Mouse (Mus musculus): ENCODE data around the gene Mak.

Mak gene

GRCm38 (mm10) chr13:41073819-41074218, 5.7 kb downstream of the Mak start:
- no peak for DNase-seq (ENCODE audit: extremely low read depth, low read depth)

GRCm38 (mm10) chr13:41071617-41072016, 7.9 kb downstream of the Mak start:
- DNase-seq (ENCODE audit: extremely low read depth, low read depth) = no peak

- no peak for DNase-seq (ENCODE audit: extremely low read depth, low read depth)
These were observed 11.9 kb downstream of the Mak start for GRCm38 (mm10) chr13:41067618-41068017.

- DNase-seq (ENCODE audit: extremely low read depth, low read depth) = no peak
These were observed 27.5 kb downstream of the Mak start for GRCm38 (mm10) chr13:41051965-41052364.

GRCm38 (mm10) chr13:41047280-41047679, 32.2 kb downstream of the Mak start:
- no peak for DNase-seq (ENCODE audit: extremely low read depth, low read depth)

- DNase-seq (ENCODE audit: extremely low read depth, low read depth) = no peak
These were observed 33.6 kb downstream of the Mak start for GRCm38 (mm10) chr13:41045901-41046300.

- no peak for DNase-seq (ENCODE audit: extremely low read depth, low read depth)
These were observed 37.0 kb downstream of the Mak start for GRCm38 (mm10) chr13:41042511-41042910.

- no peak for DNase-seq (ENCODE audit: extremely low read depth, low read depth)
These were observed 49.4 kb downstream of the Mak start for GRCm38 (mm10) chr13:41030098-41030497.

GRCm38 (mm10) chr13:41022099-41022498, 57.4 kb downstream of the Mak start:
- DNase-seq (ENCODE audit: extremely low read depth, low read depth) = no peak

- DNase-seq (ENCODE audit: extremely low read depth, low read depth) = no peak
These were observed 57.9 kb downstream of the Mak start for GRCm38 (mm10) chr13:41021607-41022006.

- peak; percentile 47 for DNase-seq (ENCODE audit: extremely low read depth, low read depth)
These were observed 59.0 kb downstream of the Mak start for GRCm38 (mm10) chr13:41020494-41020893.

GRCm38 (mm10) chr13:41018756-41019591, 60.5 kb downstream of the Mak start:
- peak; percentile 26 for DNase-seq (ENCODE audit: extremely low read depth, low read depth)

GRCm38 (mm10) chr13:41018236-41018635, 61.3 kb downstream of the Mak start:
- no peak for DNase-seq (ENCODE audit: extremely low read depth, low read depth)

GRCm38 (mm10) chr13:41017832-41018231, 61.7 kb downstream of the Mak start:
- peak; percentile 96 for DNase-seq (ENCODE audit: extremely low read depth, low read depth)

- peak; percentile 40 for DNase-seq (ENCODE audit: extremely low read depth, low read depth)
These were observed 62.6 kb downstream of the Mak start for GRCm38 (mm10) chr13:41016797-41017405.

- DNase-seq (ENCODE audit: extremely low read depth, low read depth) = peak; percentile 84
These were observed 63.5 kb downstream of the Mak start, which contains the start of gene Tmem14c for GRCm38 (mm10) chr13:41015829-41016634. Gene Tmem14c, plus strand, starts transcription at chr13:41016292.

- no peak for DNase-seq (ENCODE audit: extremely low read depth, low read depth)
These were observed 70.6 kb downstream of the Mak start for GRCm38 (mm10) chr13:41008946-41009345.

GRCm38 (mm10) chr13:41008271-41008670, 71.2 kb downstream of the Mak start:
- no peak for DNase-seq (ENCODE audit: extremely low read depth, low read depth)

- DNase-seq (ENCODE audit: extremely low read depth, low read depth) = no peak
These were observed 73.3 kb downstream of the Mak start for GRCm38 (mm10) chr13:41006244-41006643.

- no peak for DNase-seq (ENCODE audit: extremely low read depth, low read depth)
These were observed 77.5 kb downstream of the Mak start for GRCm38 (mm10) chr13:41002001-41002400.

GRCm38 (mm10) chr13:41000926-41001639, 78.4 kb downstream of the Mak start, which contains the start of gene Pak1ip1:
Gene Pak1ip1, plus strand, starts transcription at chr13:41001023.
- DNase-seq (ENCODE audit: extremely low read depth, low read depth) = peak; percentile 82
